Mouse (Mus musculus) yolk sac, embryonic 10.5 days (tissue): ENCODE measurements around the gene Banp.

Experiments
- DNase-seq: peaks from one replicate; pipeline ENCODE4 v3.0.0-alpha.2; 2017; ENCODE audit warnings: low spot score

Banp gene

DNA sequence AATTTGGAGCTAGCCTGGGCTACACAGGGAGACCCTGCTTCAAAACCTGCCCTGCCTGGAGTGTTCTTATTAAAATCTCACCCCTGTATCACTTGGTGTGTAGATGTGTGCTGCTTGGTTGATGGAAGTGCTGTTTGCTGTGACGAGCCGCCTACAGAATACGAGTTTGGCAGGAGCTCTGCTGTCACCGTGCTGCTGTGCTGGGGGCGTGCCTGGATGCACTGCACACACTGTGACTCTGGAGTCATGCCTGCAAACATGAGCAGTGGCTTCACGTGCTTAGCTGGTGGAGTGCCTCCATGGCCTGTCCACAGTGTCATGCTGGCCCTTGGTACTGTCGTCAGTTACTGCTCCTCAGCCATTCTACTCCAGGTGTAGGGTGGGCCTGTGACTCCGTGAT lies 109.4 kb downstream of the Banp start:
- DNase-seq = no peak

DNA sequence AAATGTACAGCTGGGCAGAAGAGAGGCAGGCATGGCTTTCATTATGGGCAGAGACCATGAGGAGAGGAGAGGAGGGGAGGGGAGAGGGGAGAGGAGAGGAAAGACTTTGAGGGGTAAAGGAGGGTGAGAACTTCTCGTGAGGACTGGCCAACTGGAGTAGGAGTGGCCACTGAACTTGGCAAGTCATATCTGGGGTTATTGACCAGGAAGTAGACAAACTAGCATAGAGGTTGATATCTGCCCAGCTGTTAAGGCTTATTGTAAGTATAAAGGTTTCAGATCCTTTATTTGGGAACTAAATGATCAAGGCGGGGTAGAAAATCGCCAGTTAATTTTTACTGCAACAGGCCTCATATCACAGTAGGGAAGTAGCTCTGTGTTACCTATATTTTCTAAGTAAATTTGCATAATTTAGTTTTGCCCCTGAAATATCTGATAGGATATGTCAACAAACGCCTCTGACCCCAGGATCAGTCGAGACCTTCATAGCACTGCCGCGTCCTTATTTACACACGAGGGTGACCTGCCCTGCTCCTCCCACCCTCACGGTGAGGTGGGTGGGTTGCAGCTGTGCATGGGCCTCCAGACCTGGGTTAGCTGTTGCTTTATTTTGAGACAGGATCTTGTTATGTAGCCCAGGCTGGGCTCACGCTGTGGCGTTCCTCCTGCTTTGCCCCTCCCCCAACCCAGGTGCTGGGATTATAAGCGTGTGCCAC lies 113.1 kb downstream of the Banp start:
- DNase-seq = no peak

DNA sequence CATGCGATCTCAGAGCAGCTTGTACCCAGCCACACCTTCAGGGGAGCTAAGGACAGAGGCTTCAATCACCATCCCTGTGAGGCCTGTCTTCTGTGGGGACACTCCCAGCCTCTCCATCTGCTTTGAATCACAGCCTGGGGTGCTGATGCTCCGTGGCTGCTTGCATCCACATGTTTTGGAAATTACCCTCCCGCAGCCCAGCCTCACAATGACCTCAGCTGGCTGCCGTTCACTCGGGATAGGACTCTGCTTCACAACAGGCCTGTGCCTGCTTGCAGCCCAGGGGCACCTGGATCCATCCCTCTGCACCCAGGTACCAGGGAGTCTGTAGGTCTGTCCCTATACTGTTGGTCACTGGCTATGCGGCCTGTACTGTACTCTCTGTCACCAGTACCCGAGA lies 114.8 kb downstream of the Banp start:
- no peak for DNase-seq

GRCm38 (mm10) chr8:122067783-122068505 lies 118.4 kb downstream of the Banp start:
- DNase-seq = no peak

DNA sequence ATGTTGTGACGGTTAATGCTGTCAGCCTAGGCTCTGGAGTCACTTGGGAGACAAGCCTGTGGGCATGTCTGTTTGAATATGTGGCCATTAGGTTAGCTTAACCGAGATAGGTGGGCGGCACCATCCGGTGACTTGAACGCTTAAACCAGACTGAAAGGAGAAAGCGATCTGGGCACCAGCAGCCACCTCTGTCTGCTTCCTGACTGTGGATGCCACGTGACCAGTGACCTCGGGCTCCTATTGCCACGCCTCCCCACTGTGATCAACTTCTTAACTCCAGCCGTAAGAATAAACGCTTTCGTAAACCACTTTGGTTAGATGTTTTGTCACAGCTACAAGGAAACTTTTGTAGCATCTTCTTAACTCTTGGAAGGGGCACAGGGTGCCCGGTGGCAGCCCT lies 119.1 kb downstream of the Banp start:
- no peak for DNase-seq

DNA sequence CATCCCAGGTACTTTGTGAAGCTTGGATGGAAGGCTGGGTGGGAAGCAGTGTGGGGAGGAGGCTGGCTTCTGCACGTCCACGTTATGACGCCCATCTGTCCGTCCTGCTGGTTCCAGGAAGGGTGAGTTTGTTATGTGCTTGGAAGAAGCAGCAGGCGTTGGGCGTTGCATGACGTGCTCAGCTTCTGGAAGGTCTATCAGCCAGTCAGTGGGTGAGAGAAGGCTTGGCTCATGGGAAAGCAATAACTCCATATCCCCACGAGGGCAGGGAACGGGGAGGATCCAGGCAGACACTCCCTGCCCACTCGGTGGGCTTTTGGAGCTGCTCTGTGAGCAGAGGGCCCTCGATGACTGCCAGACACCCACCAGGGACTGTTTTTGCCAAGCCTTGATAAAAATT lies 119.7 kb downstream of the Banp start:
- DNase-seq = no peak

GRCm38 (mm10) chr8:122071193-122071592 lies 121.6 kb downstream of the Banp start:
- DNase-seq = no peak

DNA sequence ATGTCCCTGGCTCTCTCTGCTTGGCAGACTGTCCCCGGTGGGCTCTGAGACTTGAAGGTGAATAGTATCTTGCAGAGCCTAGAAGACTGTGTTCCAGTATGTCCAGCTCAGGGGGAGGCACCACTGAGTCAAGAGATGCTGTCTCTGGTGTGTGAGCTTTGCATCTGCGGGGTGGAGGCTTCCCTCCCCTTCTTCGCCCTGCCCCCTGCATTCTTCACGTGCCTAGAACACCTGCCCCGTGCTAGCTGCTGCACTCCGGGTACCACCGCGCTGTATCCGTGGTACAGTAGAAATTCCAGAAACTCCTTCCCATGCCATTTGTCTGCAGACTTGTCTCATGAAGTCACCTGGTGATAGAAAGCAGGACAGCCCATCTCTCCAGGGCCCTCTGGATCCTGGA lies 124.4 kb downstream of the Banp start:
- DNase-seq = peak; percentile 57

- DNase-seq = peak; percentile 74
Measured at GRCm38 (mm10) chr8:122074442-122074841, 124.9 kb downstream of the Banp start.

DNA sequence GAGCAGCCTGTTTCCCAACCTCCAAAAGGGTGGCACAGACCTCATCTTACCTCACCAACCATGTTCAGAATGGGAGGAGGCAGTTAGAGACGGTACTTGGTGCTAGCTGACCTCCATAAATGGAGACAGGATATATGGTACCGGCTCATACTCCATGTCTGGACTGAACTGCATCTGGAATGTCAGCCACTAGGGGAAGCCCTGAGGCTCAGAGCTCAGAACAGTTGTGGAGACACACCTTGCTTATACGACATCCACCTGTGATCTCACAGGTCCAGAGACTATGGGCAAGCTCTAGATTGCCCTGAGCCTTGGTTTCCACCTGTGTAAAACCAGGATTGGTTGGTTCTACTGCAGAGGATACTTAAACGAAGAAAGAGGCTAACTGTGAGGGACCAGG lies 125.4 kb downstream of the Banp start:
- no peak for DNase-seq

DNA sequence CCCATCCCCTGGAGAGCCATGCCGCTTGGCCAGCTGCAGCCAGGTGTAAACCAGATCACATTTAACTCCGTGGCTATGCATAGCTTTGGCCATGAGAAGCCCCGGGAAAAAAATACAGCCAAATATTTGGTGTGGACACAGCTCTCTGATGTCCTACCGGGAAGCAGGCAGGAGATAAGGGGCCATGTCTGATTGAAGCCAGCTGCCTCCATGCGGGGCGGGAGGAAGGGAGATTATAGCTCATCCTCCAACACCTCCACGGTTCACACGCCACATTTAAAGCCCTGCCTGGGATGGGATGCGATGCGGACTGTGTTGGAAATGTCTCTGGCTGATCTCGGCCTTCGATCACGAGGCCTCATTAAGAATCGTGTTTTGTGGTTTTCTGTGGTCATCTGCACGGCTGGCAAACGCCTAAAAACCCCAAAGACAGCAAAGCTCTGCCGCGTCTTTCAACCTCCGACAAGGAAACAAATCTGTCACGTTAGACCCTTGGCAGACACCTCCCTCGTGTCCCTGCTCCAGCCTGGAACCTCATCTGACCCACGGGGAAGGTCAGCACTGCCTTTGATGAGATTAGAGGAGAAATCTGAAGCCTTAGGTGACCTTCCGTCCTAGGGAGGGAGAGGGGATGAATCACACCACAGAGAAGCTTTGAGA lies 126.8 kb downstream of the Banp start:
- no peak for DNase-seq

DNA sequence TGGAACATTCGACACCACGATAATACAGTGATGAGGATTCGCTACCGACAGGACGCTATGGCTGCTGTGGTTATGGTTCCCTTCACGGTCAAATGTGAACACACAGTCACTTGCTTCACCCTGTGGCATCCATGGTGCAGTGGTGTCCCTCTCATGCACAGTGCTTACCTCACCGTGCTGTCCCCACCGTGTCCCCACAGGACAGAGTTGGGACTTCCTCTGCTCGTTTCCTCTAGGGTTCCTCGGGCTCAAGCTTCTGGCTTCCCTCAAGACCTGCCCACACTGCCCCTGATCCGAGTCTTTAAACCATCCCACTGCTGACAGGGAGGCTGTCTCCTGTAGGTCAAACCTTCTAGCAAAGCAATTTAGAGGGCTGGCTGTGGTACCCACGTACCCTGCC lies 128.8 kb downstream of the Banp start:
- no peak for DNase-seq
